Mouse (Mus musculus) liver, embryonic 13.5 days (tissue): ENCODE data around the gene Zfp454. TPM values are rescaled to one million over a fixed set of nuclear protein-coding genes. Genes with fewer than 3 reads are reported as not detected.
A peak's percentile ranks its signal among the peaks of the same experiment; 100 is the strongest.

Experiments
- ATAC-seq: fragments of 200-750 bp; cut with Nextera tagmentation; 2 replicates; pipeline ENCODE4 v1.8.0; 2017; ENCODE audit warnings: low read depth, mild to moderate bottlenecking, moderate number of reproducible peaks, moderate library complexity
- DNase-seq: peaks from one replicate; pipeline ENCODE4 v3.0.0; 2022
- H3K27ac ChIP-seq: fragments of 300-500 bp; sonication (generic); 2 replicates; pipeline ENCODE4 v1.5.1; 2015; ENCODE audit warnings: moderate library complexity, mild to moderate bottlenecking, inconsistent platforms
- H3K27me3 ChIP-seq: fragments of 300-500 bp; sonication (generic); 2 replicates; pipeline ENCODE4 v1.6.1; 2015; ENCODE audit warnings: mild to moderate bottlenecking, inconsistent platforms
- H3K36me3 ChIP-seq: fragments of 300-500 bp; sonication (generic); 2 replicates; pipeline ENCODE4 v1.6.1; 2015; ENCODE audit warnings: mild to moderate bottlenecking, inconsistent platforms
- H3K4me1 ChIP-seq: fragments of 300-500 bp; sonication (generic); replicated peaks from 2 replicates; pipeline ENCODE4 v1.6.1; 2015; ENCODE audit warnings: inconsistent platforms
- H3K4me2 ChIP-seq: fragments of 300-500 bp; sonication (generic); 2 replicates; pipeline ENCODE4 v1.6.1; 2015; ENCODE audit warnings: inconsistent platforms, mild to moderate bottlenecking, moderate library complexity
- H3K4me3 ChIP-seq: fragments of 300-500 bp; sonication (generic); replicated peaks from 2 replicates; pipeline ENCODE4 v1.5.1; 2015; ENCODE audit warnings: mild to moderate bottlenecking, inconsistent platforms
- H3K9ac ChIP-seq: fragments of 300-500 bp; sonication (generic); 2 replicates; pipeline ENCODE4 v1.6.1; 2015; ENCODE audit warnings: mild to moderate bottlenecking, inconsistent platforms
- H3K9me3 ChIP-seq: fragments of 300-500 bp; sonication (generic); replicated peaks from 2 replicates; pipeline ENCODE4 v1.6.1; 2016; ENCODE audit warnings: inconsistent platforms
- WGBS: fragments of 180-500 bp; shearing (Covaris S2); methylation state at CpG from one replicate; pipeline ENCODE4 v1.1.7; 2015; ENCODE audit not compliant: insufficient replicate concordance; 5-methylcytosine and 5-hydroxymethylcytosine counted together
- polyA plus RNA-seq: library from polyadenylated mRNA; unstranded; fragments of >200 nt; fragmentation: Nextera tagmentation; extraction: Ambion mirVana; gene quantifications from 2 replicates; pipeline ENCODE4 v1.2.1, GENCODE M21; 2015

Zfp454 gene
- polyA plus RNA-seq, 1 experiment from 2014 or later = 0.37 TPM

DNA sequence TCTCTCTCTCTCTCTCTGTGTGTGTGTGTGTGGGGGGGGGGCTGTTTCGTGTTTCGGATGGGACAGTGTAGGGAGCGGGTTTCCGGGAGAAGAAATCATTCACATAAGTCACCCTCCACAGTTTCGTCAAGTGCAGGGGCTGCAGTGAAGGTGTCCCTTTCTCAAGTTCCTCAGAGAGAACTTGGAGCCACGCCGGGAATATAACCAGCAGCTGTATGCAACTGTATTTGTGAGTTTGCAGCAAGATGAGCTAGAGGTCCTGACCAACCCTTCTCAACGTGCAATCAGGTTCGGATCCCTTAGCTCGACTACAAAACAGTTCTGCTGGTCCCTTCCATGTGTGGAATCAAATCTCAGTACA is 538 bp downstream of the Zfp454 start:
- DNase-seq (no peak), ATAC-seq (no peak)
- Histone ChIP-seq H3K4me2 (peak overlapping the region; percentile 47), H3K4me3 (peak overlapping the region; percentile 28), H3K36me3 (no peaks in the 10 kb centered on the region), H3K9me3 (no peaks in the 10 kb centered on the region), H3K4me1 (no peaks in the 10 kb centered on the region), H3K27ac (no peak overlapping the region), H3K27me3 (no peaks in the 10 kb centered on the region), H3K9ac (peak overlapping the region; percentile 45; the same call in 1 of the 2 replicates)
- WGBS = 26% methylated on average over 9 of the region's 10 CpGs

DNA sequence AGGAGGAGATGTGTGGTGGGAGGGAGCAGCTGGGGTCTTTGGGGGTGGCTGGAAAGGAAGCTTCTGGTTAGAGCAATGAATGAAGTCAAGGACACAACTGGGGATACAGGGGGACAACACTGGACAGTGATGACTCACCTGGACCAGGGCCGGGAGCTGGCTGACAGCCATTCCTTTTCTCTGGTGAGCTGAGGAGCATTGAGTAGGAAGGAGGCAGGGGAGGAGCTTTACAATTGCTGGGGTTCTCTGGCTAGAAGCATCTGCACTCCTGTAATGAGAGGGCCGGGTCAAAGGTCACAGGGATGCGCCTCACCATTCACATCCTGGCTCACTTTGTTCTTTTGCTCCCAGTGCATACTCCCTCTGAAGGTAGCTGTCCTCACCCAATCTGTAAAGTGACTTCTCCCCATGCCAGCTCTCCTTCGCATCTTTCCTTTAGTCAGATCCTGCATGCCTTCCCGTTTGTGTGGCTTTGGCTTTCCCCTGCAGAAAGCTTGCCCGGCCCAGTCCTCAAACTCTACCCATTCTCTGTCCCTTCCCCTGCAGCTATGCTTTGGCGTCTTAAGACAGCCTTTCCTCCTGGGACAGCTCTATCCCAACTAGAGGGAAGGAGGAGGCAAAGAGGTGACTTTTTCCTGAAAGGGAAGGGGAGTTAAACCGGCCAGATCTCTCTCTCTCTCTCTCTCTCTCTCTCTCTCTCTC is 1.1 kb downstream of the Zfp454 start:
- DNase-seq (no peak), ATAC-seq (no peak)
- 46% methylated on average over 8 of the region's 8 CpGs for WGBS
- H3K4me3 ChIP-seq = 0 out of 2 replicates have a peak overlapping the region, but pooled peaks have one; percentile 28
- H3K27me3 ChIP-seq = no peaks in the 10 kb centered on the region
- H3K9ac ChIP-seq = no peak overlapping the region
- H3K4me1 ChIP-seq = no peaks in the 10 kb centered on the region
- H3K27ac ChIP-seq = no peak overlapping the region
- H3K36me3 ChIP-seq = no peaks in the 10 kb centered on the region
- peak overlapping the region; percentile 47; the same call in 1 of the 2 replicates for H3K4me2 ChIP-seq
- H3K9me3 ChIP-seq = no peaks in the 10 kb centered on the region

DNA sequence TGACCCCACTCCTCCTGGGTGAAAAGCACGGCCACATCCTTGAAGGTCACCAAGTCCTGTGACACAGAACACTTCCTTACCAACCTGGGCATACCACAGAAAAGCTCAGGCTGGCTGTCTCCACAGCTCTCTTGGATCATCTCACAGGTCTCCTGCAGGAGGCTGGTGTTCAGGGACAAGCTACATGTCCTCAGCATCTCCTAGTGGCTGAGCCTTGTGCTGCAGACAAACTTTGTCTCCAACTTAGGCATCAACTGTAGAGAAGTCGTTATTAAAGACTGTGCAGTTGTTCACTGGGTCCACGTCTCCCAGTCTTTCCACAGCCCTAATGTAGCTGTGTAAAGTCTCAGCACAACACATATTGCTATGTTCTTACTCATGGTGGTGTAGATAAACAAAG is 3.7 kb downstream of the Zfp454 start:
- Histone ChIP-seq H3K4me2 (no peak overlapping the region), H3K36me3 (no peaks in the 10 kb centered on the region), H3K9me3 (no peaks in the 10 kb centered on the region), H3K27ac (no peak overlapping the region), H3K27me3 (no peaks in the 10 kb centered on the region), H3K4me3 (no peak overlapping the region), H3K4me1 (no peaks in the 10 kb centered on the region), H3K9ac (no peak overlapping the region)
- ATAC-seq (no peak), DNase-seq (no peak)
- WGBS = 59% methylated on average over 3 of the region's 3 CpGs

DNA sequence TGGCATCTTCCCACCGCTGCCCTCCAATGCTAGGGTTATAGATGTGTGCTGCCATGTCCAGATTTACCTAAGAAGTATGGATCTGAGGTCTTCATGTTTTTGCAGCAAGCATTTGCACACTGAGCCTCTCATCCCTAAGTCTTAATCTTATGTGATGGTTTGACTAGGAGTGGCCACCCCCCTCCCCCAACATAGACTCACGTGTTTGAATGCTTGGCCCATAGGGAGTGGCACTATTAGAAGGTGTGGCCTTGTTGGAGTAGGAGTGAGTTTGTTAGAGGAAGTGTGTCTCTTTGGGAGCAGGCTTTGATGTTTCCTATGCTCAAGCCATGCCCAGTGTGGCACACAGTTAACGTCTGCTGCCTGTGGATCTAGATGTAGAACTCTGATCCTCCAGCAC is 8.8 kb downstream of the Zfp454 start:
- no peak overlapping the region for H3K4me2 ChIP-seq
- ATAC-seq (no peak), DNase-seq (no peak)
- no peak overlapping the region for H3K27ac ChIP-seq
- WGBS = 63% methylated on average over 3 of the region's 3 CpGs
- H3K4me1 ChIP-seq = no peaks in the 10 kb centered on the region
- no peaks in the 10 kb centered on the region for H3K27me3 ChIP-seq
- peaks cover 8% of the 10 kb centered on the region; the same call in 1 of the 2 replicates for H3K36me3 ChIP-seq
- H3K4me3 ChIP-seq = no peak overlapping the region
- H3K9ac ChIP-seq = no peak overlapping the region
- H3K9me3 ChIP-seq = 0 out of 2 replicates have a peak, but pooled peaks cover under 1% of the 10 kb centered on the region

DNA sequence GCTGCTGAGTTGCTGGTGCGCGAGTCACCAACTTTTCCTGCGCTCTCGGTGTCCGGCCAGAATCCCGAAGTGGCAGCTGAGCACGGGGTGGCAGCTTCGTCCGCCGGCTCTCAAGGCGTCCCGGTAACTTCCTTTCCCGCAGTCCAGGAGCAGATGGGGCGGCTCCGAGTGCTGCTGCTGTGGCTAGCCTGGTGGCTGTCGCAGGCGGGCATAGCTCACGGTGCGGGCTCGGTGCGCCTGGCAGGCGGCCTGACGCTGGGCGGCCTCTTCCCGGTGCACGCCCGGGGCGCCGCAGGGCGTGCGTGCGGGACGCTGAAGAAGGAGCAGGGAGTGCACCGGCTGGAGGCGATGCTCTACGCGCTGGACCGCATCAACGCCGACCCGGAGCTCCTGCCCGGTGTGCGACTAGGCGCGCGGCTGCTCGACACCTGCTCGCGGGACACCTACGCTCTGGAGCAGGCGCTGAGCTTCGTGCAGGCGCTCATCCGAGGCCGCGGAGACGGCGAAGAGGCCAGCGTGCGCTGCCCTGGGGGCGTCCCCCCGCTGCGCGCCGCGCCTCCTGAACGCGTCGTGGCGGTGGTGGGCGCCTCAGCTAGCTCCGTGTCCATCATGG is 36.4 kb downstream of the Zfp454 start:
- H3K4me1 ChIP-seq = no peaks in the 10 kb centered on the region; the same call in 1 of the 2 replicates
- under 1% methylated on average over 72 of the region's 72 CpGs for WGBS
- peak overlapping the region; percentile 29 for H3K4me3 ChIP-seq
- H3K4me2 ChIP-seq = peak overlapping the region; percentile 44
- no peak overlapping the region for H3K27ac ChIP-seq
- H3K36me3 ChIP-seq = no peaks in the 10 kb centered on the region
- peaks cover 63% of the 10 kb centered on the region for H3K27me3 ChIP-seq
- 0 out of 2 replicates have a peak, but pooled peaks cover 4% of the 10 kb centered on the region for H3K9me3 ChIP-seq
- no peak overlapping the region for H3K9ac ChIP-seq
- DNase-seq (no peak), ATAC-seq (no peak)

DNA sequence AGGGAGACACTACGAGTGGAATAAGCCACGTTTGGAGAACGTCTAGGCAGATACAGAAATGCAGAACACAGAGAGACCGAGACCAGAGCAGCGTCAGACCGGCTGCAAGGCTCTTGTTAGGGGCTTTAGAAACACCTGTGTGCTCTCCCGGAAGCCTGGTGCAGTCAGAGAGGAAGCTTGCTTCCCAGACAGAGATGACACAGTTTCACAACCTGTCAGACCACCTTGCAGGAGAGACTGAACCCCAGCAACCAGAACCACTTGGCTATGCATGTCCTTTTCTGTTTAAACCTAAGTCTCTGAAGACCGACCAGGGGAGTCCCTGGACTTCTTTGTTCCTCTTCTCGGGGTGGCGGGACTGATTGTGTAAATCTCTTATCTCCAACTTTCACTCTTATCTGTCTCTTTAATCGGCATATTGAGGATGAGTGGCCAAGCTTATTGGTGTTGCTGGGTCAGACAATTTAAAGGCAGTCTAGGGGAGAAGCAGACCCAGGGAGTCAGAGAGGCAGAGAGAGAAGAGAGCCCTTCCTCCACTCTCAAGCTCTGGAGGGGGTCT is 37.2 kb downstream of the Zfp454 start, which contains the start of gene Grm6:
Gene Grm6 (plus strand): TSS at position 509 of the 559 bp plus-strand sequence.
- H3K36me3 ChIP-seq = no peaks in the 10 kb centered on the region
- no peak within 1 kb of the TSS for H3K9ac ChIP-seq
- H3K27ac ChIP-seq = no peak within 1 kb of the TSS
- no peak for DNase-seq
- peak within 1 kb of the TSS; percentile 44 for H3K4me2 ChIP-seq
- 0 out of 2 replicates have a peak, but pooled peaks cover 4% of the 10 kb centered on the region for H3K9me3 ChIP-seq
- 1% methylated on average over 11 of the region's 11 CpGs for WGBS
- ATAC-seq = no peak
- peak within 1 kb of the TSS; percentile 29 for H3K4me3 ChIP-seq
- no peaks in the 10 kb centered on the region; the same call in 1 of the 2 replicates for H3K4me1 ChIP-seq
- H3K27me3 ChIP-seq = peaks cover 63% of the 10 kb centered on the region

GRCm38 (mm10) chr11:50849310-50849709 is 38.1 kb downstream of the Zfp454 start:
- H3K4me3 ChIP-seq = no peak overlapping the region
- no peak overlapping the region for H3K9ac ChIP-seq
- ATAC-seq (no peak), DNase-seq (no peak)
- H3K27me3 ChIP-seq = peaks cover 63% of the 10 kb centered on the region
- 1% methylated on average over 10 of the region's 10 CpGs for WGBS
- no peak overlapping the region for H3K27ac ChIP-seq
- 0 out of 2 replicates have a peak, but pooled peaks cover 4% of the 10 kb centered on the region for H3K9me3 ChIP-seq
- no peaks in the 10 kb centered on the region; the same call in 1 of the 2 replicates for H3K4me1 ChIP-seq
- no peaks in the 10 kb centered on the region for H3K36me3 ChIP-seq
- no peak overlapping the region for H3K4me2 ChIP-seq

DNA sequence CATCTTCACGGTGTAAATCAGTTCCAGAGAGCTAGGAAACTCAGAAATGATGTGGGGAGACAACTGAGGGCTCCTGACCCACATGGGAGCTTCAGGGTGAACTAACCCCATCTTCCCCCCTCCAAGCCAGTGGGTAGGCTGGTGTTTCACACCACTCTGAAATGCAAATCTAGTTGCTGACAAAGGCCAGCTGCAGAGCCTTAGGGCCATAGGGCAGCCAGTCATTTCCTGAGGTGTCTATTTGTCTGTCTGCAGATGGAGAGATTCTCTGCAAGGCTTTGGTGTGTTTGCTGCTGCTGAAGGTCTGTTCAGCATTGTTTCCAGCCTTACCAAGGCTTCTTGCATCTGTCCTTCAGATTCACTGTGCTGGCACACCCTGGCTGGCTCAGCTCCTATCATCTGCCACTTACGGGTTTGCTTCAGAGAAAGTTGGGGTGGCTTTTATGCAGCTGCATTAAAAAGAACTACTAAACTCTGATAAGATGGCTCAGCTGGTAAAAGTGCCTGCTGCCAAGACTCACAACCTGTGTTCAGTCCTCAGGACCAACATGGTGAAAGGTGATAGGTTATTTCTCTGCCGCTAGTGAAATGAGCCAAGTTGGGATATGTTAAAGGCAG is 38.8 kb downstream of the Zfp454 start:
- DNase-seq (no peak), ATAC-seq (no peak)
- no peaks in the 10 kb centered on the region; the same call in 1 of the 2 replicates for H3K4me1 ChIP-seq
- 0 out of 2 replicates have a peak, but pooled peaks cover 4% of the 10 kb centered on the region for H3K9me3 ChIP-seq
- no peaks in the 10 kb centered on the region for H3K36me3 ChIP-seq
- H3K27ac ChIP-seq = no peak overlapping the region
- WGBS = 23% methylated on average over 3 of the region's 3 CpGs
- no peak overlapping the region for H3K4me3 ChIP-seq
- no peak overlapping the region for H3K4me2 ChIP-seq
- peaks cover 63% of the 10 kb centered on the region for H3K27me3 ChIP-seq
- H3K9ac ChIP-seq = no peak overlapping the region

DNA sequence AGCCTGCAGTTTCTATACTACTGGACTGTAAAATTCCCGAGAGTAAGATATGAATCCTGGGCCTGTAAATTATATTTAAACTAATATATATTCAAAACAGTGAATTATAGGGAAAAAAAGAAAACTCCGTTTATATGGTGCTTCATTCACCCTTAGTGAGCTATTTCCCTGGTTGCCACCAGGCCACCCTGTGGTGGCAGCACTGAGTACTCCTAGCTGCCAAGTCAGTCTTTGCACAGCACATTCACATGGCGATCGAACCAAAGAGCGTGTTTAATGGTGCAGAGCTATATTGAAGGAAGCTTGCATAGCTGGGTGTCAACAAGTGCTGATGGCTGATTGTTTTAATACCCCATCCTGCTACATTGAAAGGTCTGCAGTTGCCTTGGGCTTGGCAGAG is 40.4 kb downstream of the Zfp454 start:
- Histone ChIP-seq H3K36me3 (no peaks in the 10 kb centered on the region), H3K9ac (no peak overlapping the region), H3K27ac (no peak overlapping the region), H3K4me1 (no peaks in the 10 kb centered on the region; the same call in 1 of the 2 replicates), H3K27me3 (peaks cover 47% of the 10 kb centered on the region), H3K9me3 (0 out of 2 replicates have a peak, but pooled peaks cover 4% of the 10 kb centered on the region), H3K4me2 (no peak overlapping the region), H3K4me3 (no peak overlapping the region)
- no peak for DNase-seq
- no peak for ATAC-seq
- 64% methylated on average over 5 of the region's 5 CpGs for WGBS

GRCm38 (mm10) chr11:50845951-50846350 is 41.5 kb downstream of the Zfp454 start:
- Histone ChIP-seq H3K4me1 (peaks cover 7% of the 10 kb centered on the region; the same call in 1 of the 2 replicates), H3K9me3 (0 out of 2 replicates have a peak, but pooled peaks cover 4% of the 10 kb centered on the region), H3K4me2 (no peak overlapping the region), H3K36me3 (no peaks in the 10 kb centered on the region), H3K27me3 (peaks cover 36% of the 10 kb centered on the region), H3K4me3 (no peak overlapping the region), H3K27ac (no peak overlapping the region), H3K9ac (no peak overlapping the region)
- DNase-seq (no peak), ATAC-seq (no peak)
- WGBS = 79% methylated on average over 3 of the region's 3 CpGs
